Mouse (Mus musculus) heart, embryonic 15.5 days (tissue): ENCODE results near the gene Lrrc43. TPM values are rescaled to one million over a fixed set of nuclear protein-coding genes. Genes with fewer than 3 reads are reported as not detected.

ENCODE experiments used
- ATAC-seq: fragments of 200-750 bp; cut with Nextera tagmentation; replicated peaks from 2 replicates; pipeline ENCODE4 v1.8.0; 2017; ENCODE audit warnings: low read depth, moderate TSS enrichment; ENCODE audit not compliant: insufficient number of reproducible peaks, insufficient read depth, low FRiP score
- H3K27ac ChIP-seq: fragments of 300-500 bp; sonication (generic); 2 replicates; pipeline ENCODE4 v1.5.1; 2015; ENCODE audit warnings: mild to moderate bottlenecking, inconsistent platforms
- H3K27me3 ChIP-seq: fragments of 300-500 bp; sonication (generic); 2 replicates; pipeline ENCODE4 v1.6.1; 2015; ENCODE audit warnings: inconsistent platforms
- H3K36me3 ChIP-seq: fragments of 300-500 bp; sonication (generic); 2 replicates; pipeline ENCODE4 v1.6.1; 2015; ENCODE audit warnings: mild to moderate bottlenecking, inconsistent platforms
- H3K4me1 ChIP-seq: fragments of 300-500 bp; sonication (generic); replicated peaks from 2 replicates; pipeline ENCODE4 v1.6.1; 2015; ENCODE audit warnings: inconsistent platforms
- H3K4me2 ChIP-seq: fragments of 300-500 bp; sonication (generic); 2 replicates; pipeline ENCODE4 v1.6.1; 2015; ENCODE audit warnings: inconsistent platforms, mild to moderate bottlenecking, moderate library complexity
- H3K4me3 ChIP-seq: fragments of 300-500 bp; sonication (generic); 2 replicates; pipeline ENCODE4 v1.5.1; 2015; ENCODE audit warnings: mild to moderate bottlenecking, inconsistent platforms
- H3K9ac ChIP-seq: fragments of 300-500 bp; sonication (generic); 2 replicates; pipeline ENCODE4 v1.6.1; 2015; ENCODE audit warnings: mild to moderate bottlenecking, inconsistent platforms
- H3K9me3 ChIP-seq: fragments of 300-500 bp; sonication (generic); replicated peaks from 2 replicates; pipeline ENCODE4 v1.6.1; 2016; ENCODE audit warnings: inconsistent platforms
- WGBS: fragments of 180-500 bp; shearing (Covaris S2); methylation state at CpG from one replicate; pipeline ENCODE4 v1.1.7; 2015; ENCODE audit warnings: mixed read lengths; 5-methylcytosine and 5-hydroxymethylcytosine counted together
- polyA plus RNA-seq: library from polyadenylated mRNA; unstranded; fragments of >200 nt; fragmentation: Nextera tagmentation; extraction: Ambion mirVana; gene quantifications from 2 replicates; pipeline ENCODE4 v1.2.1, GENCODE M21; 2015

Lrrc43 gene
- polyA plus RNA-seq, result 0.06 TPM in 2 replicates

DNA sequence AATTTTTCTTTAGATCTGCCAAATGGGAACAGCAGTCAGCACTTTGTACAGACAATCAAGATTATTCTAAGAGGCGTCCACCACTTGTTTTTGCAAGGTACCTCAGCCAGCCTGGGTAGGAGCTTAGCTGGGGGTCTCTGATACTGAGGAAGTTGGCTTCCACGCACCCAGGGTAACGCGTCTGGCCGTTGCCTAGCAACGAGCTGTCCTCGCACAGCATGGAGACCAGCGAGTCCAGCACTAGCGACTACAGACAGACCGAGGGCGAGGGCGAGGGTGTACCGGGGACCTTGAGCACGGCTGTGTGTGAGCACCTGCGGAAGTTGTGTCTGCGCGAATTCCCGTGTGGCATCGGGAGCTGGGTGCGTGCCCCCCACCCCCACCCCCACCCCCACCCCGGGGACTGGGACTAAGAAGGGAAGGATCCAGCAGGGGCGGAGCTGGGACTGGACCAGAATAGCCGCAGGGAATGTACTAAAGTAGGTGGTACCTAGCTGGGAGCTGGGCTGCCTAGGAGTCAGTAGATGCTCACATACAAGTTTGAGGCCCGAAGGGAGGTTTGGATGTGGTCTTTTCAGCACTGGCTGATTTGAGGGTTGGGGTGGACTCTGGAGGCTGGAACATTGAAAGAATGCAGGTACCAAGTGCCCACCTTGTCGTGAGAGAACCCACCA lies at the start of gene Lrrc43, which contains the start of gene Il31:
TSS of gene Lrrc43 (plus strand) at position 194 of the 674 bp plus-strand sequence.
TSS of gene Il31 (minus strand) at position 378 of the 674 bp plus-strand sequence.
- no peak for ATAC-seq
- Histone ChIP-seq H3K36me3 (no peaks in the 10 kb centered on the region), H3K9me3 (no peaks in the 10 kb centered on the region), H3K27ac (no peak within 1 kb of the TSS), H3K4me1 (peaks cover 9% of the 10 kb centered on the region), H3K4me2 (peak within 1 kb of the TSS; percentile 54), H3K27me3 (peaks cover 4% of the 10 kb centered on the region; the same call in 1 of the 2 replicates), H3K4me3 (peak within 1 kb of the TSS; percentile 17), H3K9ac (no peak within 1 kb of the TSS)
- WGBS, result 7% methylated on average over 25 of the region's 25 CpGs

DNA sequence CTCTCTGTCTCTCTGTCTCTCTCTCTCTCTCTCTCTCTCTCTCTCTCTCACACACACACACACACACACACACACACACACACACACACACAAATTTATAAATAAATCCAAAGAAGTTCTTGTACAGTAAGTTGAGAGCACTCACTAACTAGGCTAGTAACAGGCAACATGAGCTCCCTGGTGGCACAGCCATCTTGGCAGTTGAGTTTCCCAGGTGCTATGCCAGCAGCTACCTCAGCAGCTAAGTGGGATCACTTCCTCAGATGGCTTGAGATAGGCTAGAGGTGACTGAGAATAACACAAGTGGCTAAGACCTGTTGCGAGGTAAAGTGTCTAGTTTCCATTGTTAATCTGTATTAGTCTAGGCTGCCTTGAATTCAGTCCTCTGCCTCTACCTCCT lies 49.8 kb upstream of the Lrrc43 start:
- no peak for ATAC-seq
- peaks cover 15% of the 10 kb centered on the region for H3K4me1 ChIP-seq
- H3K36me3 ChIP-seq, result peaks cover 17% of the 10 kb centered on the region
- H3K4me3 ChIP-seq, result no peak overlapping the region
- no peak overlapping the region for H3K4me2 ChIP-seq
- H3K27ac ChIP-seq, result no peak overlapping the region
- no peak overlapping the region for H3K9ac ChIP-seq
- no peaks in the 10 kb centered on the region for H3K9me3 ChIP-seq
- no peaks in the 10 kb centered on the region for H3K27me3 ChIP-seq
- 87% methylated on average over 1 of the region's 1 CpGs for WGBS

DNA sequence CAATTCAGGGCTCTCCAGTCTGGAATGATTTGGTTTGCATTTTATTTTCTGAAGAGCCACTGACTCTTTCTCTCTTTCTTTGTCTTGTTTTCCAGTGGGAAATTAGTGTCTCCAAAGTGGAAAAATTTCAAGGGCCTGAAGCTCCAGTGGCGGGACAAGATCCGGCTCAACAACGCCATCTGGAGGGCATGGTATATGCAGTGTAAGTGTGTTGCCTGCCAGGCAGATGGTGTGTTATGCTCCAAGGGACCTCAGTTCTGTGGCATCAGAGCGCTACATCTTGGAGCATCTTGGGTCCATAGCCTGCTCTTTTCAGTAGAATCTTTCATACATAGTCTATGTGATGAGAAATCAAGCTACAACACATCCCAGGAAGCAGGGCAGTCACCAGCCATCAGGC lies 49.2 kb upstream of the Lrrc43 start:
- Histone ChIP-seq H3K4me3 (no peak overlapping the region), H3K27me3 (no peaks in the 10 kb centered on the region), H3K4me1 (peaks cover 13% of the 10 kb centered on the region), H3K36me3 (peaks cover 20% of the 10 kb centered on the region), H3K4me2 (no peak overlapping the region), H3K9ac (no peak overlapping the region), H3K27ac (no peak overlapping the region), H3K9me3 (no peaks in the 10 kb centered on the region)
- no peak for ATAC-seq
- WGBS, result 74% methylated on average over 4 of the region's 4 CpGs

- 70% methylated on average over 4 of the region's 4 CpGs for WGBS
- Histone ChIP-seq H3K4me2 (no peak overlapping the region), H3K4me3 (no peak overlapping the region), H3K27ac (no peak overlapping the region), H3K27me3 (no peaks in the 10 kb centered on the region), H3K4me1 (peaks cover 12% of the 10 kb centered on the region), H3K9ac (no peak overlapping the region), H3K36me3 (peaks cover 25% of the 10 kb centered on the region), H3K9me3 (no peaks in the 10 kb centered on the region)
- ATAC-seq, result no peak
These were observed 48.4 kb upstream of the Lrrc43 start for GRCm38 (mm10) chr5:123440664-123441063.

GRCm38 (mm10) chr5:123442283-123442682 lies 46.8 kb upstream of the Lrrc43 start:
- no peaks in the 10 kb centered on the region for H3K27me3 ChIP-seq
- H3K36me3 ChIP-seq, result peaks cover 40% of the 10 kb centered on the region
- WGBS, result 89% methylated on average over 3 of the region's 3 CpGs
- no peak overlapping the region for H3K27ac ChIP-seq
- ATAC-seq, result no peak
- no peaks in the 10 kb centered on the region for H3K9me3 ChIP-seq
- 0 out of 2 replicates have a peak, but pooled peaks cover 6% of the 10 kb centered on the region for H3K4me1 ChIP-seq
- no peak overlapping the region for H3K4me3 ChIP-seq
- H3K9ac ChIP-seq, result no peak overlapping the region
- H3K4me2 ChIP-seq, result no peak overlapping the region

GRCm38 (mm10) chr5:123444069-123444468 lies 45.0 kb upstream of the Lrrc43 start:
- peaks cover 56% of the 10 kb centered on the region for H3K36me3 ChIP-seq
- no peaks in the 10 kb centered on the region for H3K9me3 ChIP-seq
- H3K4me1 ChIP-seq, result 0 out of 2 replicates have a peak, but pooled peaks cover 3% of the 10 kb centered on the region
- WGBS, result 45% methylated on average over 4 of the region's 4 CpGs
- no peaks in the 10 kb centered on the region for H3K27me3 ChIP-seq
- H3K9ac ChIP-seq, result no peak overlapping the region
- no peak for ATAC-seq
- H3K4me3 ChIP-seq, result no peak overlapping the region
- no peak overlapping the region for H3K4me2 ChIP-seq
- no peak overlapping the region for H3K27ac ChIP-seq

- Histone ChIP-seq H3K36me3 (peaks cover 63% of the 10 kb centered on the region), H3K4me3 (no peak overlapping the region), H3K4me2 (no peak overlapping the region), H3K9me3 (no peaks in the 10 kb centered on the region), H3K4me1 (0 out of 2 replicates have a peak, but pooled peaks cover 3% of the 10 kb centered on the region), H3K27ac (no peak overlapping the region), H3K27me3 (no peaks in the 10 kb centered on the region), H3K9ac (no peak overlapping the region)
- no peak for ATAC-seq
- WGBS, result 85% methylated on average over 5 of the region's 5 CpGs
These were observed 44.2 kb upstream of the Lrrc43 start for GRCm38 (mm10) chr5:123444849-123445334.

DNA sequence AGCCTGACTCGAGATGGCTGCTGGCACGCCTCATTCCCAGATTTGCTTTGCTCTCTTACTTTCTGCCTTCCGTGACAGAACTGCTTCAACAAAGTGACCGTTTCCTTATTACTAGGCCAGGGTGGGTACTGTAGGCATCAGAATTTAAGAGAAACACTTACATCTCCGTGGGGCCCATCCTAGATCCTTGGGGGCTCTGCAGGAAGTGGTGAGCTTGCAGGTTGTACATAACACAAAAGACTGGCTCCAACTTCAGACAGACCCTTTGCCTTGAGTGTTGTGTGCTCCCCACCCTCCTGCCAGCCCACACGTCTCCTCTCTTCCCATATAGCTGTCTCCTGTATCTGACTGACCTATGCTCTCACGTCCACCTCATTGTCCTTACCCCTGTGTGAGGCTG lies 37.2 kb upstream of the Lrrc43 start:
- Histone ChIP-seq H3K27ac (no peak overlapping the region), H3K27me3 (no peaks in the 10 kb centered on the region), H3K9me3 (no peaks in the 10 kb centered on the region), H3K36me3 (peaks cover 85% of the 10 kb centered on the region), H3K4me1 (no peaks in the 10 kb centered on the region), H3K9ac (no peak overlapping the region), H3K4me2 (no peak overlapping the region), H3K4me3 (no peak overlapping the region)
- ATAC-seq, result no peak
- 90% methylated on average over 7 of the region's 7 CpGs for WGBS

DNA sequence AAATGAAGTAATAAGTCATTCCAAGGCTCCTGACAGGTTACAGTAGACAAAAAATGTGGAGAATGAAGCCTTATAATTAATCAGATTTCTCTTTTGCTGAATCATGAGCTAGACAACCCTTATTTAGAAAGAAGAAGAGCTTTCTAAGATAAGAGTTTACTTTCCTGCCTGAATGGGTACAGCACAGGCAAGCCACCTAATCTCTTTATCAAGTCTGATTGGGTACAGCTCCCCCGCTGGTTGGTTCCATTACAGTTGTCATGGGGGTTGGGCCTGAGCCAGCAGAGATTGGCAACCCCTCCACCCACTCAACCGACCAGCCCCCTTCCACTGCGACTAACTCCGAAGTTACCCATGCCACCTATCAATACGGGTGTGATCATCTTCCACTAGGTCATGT lies 27.7 kb upstream of the Lrrc43 start:
- Histone ChIP-seq H3K27me3 (no peaks in the 10 kb centered on the region), H3K36me3 (peaks cover 4% of the 10 kb centered on the region), H3K4me1 (no peaks in the 10 kb centered on the region), H3K4me3 (no peak overlapping the region), H3K9me3 (no peaks in the 10 kb centered on the region), H3K27ac (no peak overlapping the region), H3K9ac (no peak overlapping the region), H3K4me2 (no peak overlapping the region)
- no peak for ATAC-seq
- WGBS, result 44% methylated on average over 5 of the region's 5 CpGs

GRCm38 (mm10) chr5:123464638-123465037 lies 24.5 kb upstream of the Lrrc43 start:
- H3K27ac ChIP-seq, result no peak overlapping the region
- WGBS, result 89% methylated on average over 1 of the region's 1 CpGs
- no peak for ATAC-seq

GRCm38 (mm10) chr5:123470784-123471400 lies 18.2 kb upstream of the Lrrc43 start:
- Histone ChIP-seq H3K27me3 (no peaks in the 10 kb centered on the region), H3K36me3 (no peaks in the 10 kb centered on the region), H3K9ac (0 out of 2 replicates have a peak overlapping the region, but pooled peaks have one; percentile 4), H3K9me3 (no peaks in the 10 kb centered on the region), H3K4me1 (peaks cover 3% of the 10 kb centered on the region; the same call in 1 of the 2 replicates), H3K4me3 (peak overlapping the region; percentile 38), H3K4me2 (peak overlapping the region; percentile 63), H3K27ac (peak overlapping the region; percentile 53; the same call in 1 of the 2 replicates)
- no peak for ATAC-seq
- WGBS, result 10% methylated on average over 10 of the region's 10 CpGs

More at GRCm38 (mm10) chr5:123464638-123465037, 24.5 kb upstream of the Lrrc43 start:
- H3K9ac ChIP-seq, result no peak overlapping the region
- no peak overlapping the region for H3K4me3 ChIP-seq
- no peak overlapping the region for H3K4me2 ChIP-seq
- H3K36me3 ChIP-seq, result no peaks in the 10 kb centered on the region
- no peaks in the 10 kb centered on the region for H3K27me3 ChIP-seq
- no peaks in the 10 kb centered on the region for H3K4me1 ChIP-seq
- H3K9me3 ChIP-seq, result no peaks in the 10 kb centered on the region
